Mouse (Mus musculus) CH12.LX (cell line): ENCODE results near the gene Zdhhc11.

ENCODE experiments used
- CTCF ChIP-seq, 2 experiments: IDR thresholded peaks in 1 of 2; conservative IDR thresholded peaks in 1 of 2; 2 replicates each; pipeline ENCODE4 v1.5.1; 2011 to 2012; ENCODE audit warnings: low read depth in 2 of 2, low read length in 2 of 2, improper control_type of control experiment in 1 of 2, inconsistent platforms in 1 of 2, mild to moderate bottlenecking in 1 of 2, moderate library complexity in 1 of 2
- EP300 ChIP-seq: IDR thresholded peaks from 2 replicates; pipeline ENCODE4 v1.6.1; 2011; ENCODE audit warnings: low read length, improper control_type of control experiment
- JUND ChIP-seq: conservative IDR thresholded peaks from 2 replicates; pipeline ENCODE4 v1.6.1; 2011; ENCODE audit warnings: low read depth, low read length, improper control_type of control experiment
- MXI1 ChIP-seq: IDR thresholded peaks from 2 replicates; pipeline ENCODE4 v1.6.1; 2011; ENCODE audit warnings: mild to moderate bottlenecking, low read depth, low read length, improper control_type of control experiment
- NELFE ChIP-seq: IDR thresholded peaks from 2 replicates; pipeline ENCODE4 v1.6.1; 2011; ENCODE audit warnings: low read depth, low read length, improper control_type of control experiment
- POLR2A ChIP-seq: IDR thresholded peaks from 2 replicates; pipeline ENCODE4 v1.6.1; 2011; ENCODE audit warnings: low read depth, mild to moderate bottlenecking, improper control_type of control experiment, low read length
- SIN3A ChIP-seq: IDR thresholded peaks from 2 replicates; pipeline ENCODE4 v1.6.1; 2012; ENCODE audit warnings: low read length, improper control_type of control experiment, inconsistent platforms
- TCF12 ChIP-seq: IDR thresholded peaks from 2 replicates; pipeline ENCODE4 v1.6.1; 2014; ENCODE audit warnings: low read depth, mild to moderate bottlenecking, inconsistent platforms, low read length, improper control_type of control experiment
- UBTF ChIP-seq: IDR thresholded peaks from 2 replicates; pipeline ENCODE4 v1.6.1; 2012; ENCODE audit warnings: low read depth, mild to moderate bottlenecking, inconsistent platforms, low read length, improper control_type of control experiment, moderate library complexity

GRCm38 (mm10) chr13:74017426-74017825 lies 53.8 kb downstream of the Zdhhc11 start:
- TF ChIP-seq NELFE (no peak), TCF12 (no peak), POLR2A (no peak), CTCF (conservative IDR thresholded peaks at IDR 0.05 in 1 of 2, IDR thresholded peaks at IDR 0.05 in 1 of 2; ENCODE audit: low read depth in 2 of 2, low read length in 2 of 2) (no peak), SIN3A (no peak), MXI1 (no peak), JUND (no peak), EP300 (no peak), UBTF (no peak)
